Mouse (Mus musculus) liver, adult 2 months (tissue): Measurements from ENCODE around the gene Gse1.

ENCODE experiments used
- CTCF ChIP-seq: fragments of 200-500 bp; IDR thresholded peaks from 2 replicates; pipeline ENCODE4 v1.5.1; 2011; ENCODE audit warnings: low read depth, low read length, control low read depth
- POLR2A ChIP-seq: fragments of 200-500 bp; IDR thresholded peaks from 2 replicates; pipeline ENCODE4 v1.6.1; 2011; ENCODE audit warnings: low read length, control low read depth; ENCODE audit not compliant: insufficient read depth; ENCODE audit errors: extremely low read depth

- TF ChIP-seq CTCF (no peak), POLR2A (no peak)
These were observed 209.0 kb downstream of the Gse1 start for GRCm38 (mm10) chr8:120437207-120437606.
